Mouse (Mus musculus) E14TG2a.4 (cell line): ENCODE results near the gene Fam117a.
A peak's percentile ranks its signal among the peaks of the same experiment; 100 is the strongest.

Experiments
- H3K27me3 ChIP-seq: 2 replicates; pipeline ENCODE4 v1.6.1; 2014; ENCODE audit warnings: low read length, control low read depth; ENCODE audit not compliant: insufficient read depth
- H3K36me3 ChIP-seq: 2 replicates; pipeline ENCODE4 v1.6.1; 2014; ENCODE audit warnings: low read length, control low read depth; ENCODE audit not compliant: insufficient read depth
- H3K4me1 ChIP-seq: replicated peaks from 2 replicates; pipeline ENCODE4 v1.6.1; 2014; ENCODE audit warnings: low read depth, low read length, control low read depth
- H3K4me3 ChIP-seq: replicated peaks from 2 replicates; pipeline ENCODE4 v1.5.1; 2014; ENCODE audit warnings: mild to moderate bottlenecking, low read length
- H3K9me3 ChIP-seq: 2 replicates; pipeline ENCODE4 v1.6.1; 2014; ENCODE audit warnings: low read length, control low read depth
- CTCF ChIP-seq: conservative IDR thresholded peaks from 2 replicates; pipeline ENCODE4 v1.5.1; 2014; ENCODE audit warnings: low read length
- NANOG ChIP-seq: IDR thresholded peaks from 2 replicates; pipeline ENCODE4 v1.6.1; 2014; ENCODE audit warnings: borderline replicate concordance, low read length, mixed read lengths
- POU5F1 ChIP-seq: IDR thresholded peaks from 2 replicates; pipeline ENCODE4 v1.6.1; 2014; ENCODE audit warnings: low read length, borderline replicate concordance

The Fam117a gene

DNA sequence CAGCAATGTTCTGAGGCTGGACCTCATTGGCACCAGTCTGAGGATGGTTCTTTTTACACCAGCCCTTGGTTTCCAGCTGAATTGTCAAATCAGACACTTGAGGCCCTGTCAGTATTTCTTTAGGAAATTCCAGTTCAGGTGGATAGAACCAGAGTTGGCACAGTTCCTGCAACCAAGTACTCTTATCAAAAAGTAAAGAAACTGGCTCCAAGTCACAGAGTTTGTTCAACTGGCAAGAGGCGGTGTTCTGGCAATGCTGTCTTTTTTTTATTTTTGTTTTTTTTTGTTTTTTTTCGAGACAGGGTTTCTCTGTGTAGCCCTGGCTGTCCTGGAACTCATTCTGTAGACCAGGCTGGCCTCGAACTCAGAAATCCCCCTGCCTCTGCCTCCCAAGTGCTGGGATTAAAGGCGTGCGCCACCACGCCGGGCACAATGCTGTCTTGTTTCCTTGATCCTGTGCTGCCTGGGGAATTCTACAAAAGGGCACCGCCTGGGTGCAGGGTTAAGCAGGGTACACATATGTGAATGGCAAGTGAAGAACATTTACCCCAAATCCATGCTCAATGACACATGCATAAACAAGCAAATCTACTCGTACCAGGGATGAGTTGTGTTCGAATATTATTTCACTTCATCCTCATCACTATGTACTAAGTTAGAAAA is 72.8 kb downstream of the Fam117a start:
- TF ChIP-seq CTCF (no peak), POU5F1 (no peak), NANOG (no peak)
- peaks cover 24% of the 10 kb centered on the region for H3K27me3 ChIP-seq
- H3K4me3 ChIP-seq = no peak overlapping the region
- H3K36me3 ChIP-seq = no peaks in the 10 kb centered on the region
- peaks cover 5% of the 10 kb centered on the region for H3K9me3 ChIP-seq
- H3K4me1 ChIP-seq = peaks cover 12% of the 10 kb centered on the region

DNA sequence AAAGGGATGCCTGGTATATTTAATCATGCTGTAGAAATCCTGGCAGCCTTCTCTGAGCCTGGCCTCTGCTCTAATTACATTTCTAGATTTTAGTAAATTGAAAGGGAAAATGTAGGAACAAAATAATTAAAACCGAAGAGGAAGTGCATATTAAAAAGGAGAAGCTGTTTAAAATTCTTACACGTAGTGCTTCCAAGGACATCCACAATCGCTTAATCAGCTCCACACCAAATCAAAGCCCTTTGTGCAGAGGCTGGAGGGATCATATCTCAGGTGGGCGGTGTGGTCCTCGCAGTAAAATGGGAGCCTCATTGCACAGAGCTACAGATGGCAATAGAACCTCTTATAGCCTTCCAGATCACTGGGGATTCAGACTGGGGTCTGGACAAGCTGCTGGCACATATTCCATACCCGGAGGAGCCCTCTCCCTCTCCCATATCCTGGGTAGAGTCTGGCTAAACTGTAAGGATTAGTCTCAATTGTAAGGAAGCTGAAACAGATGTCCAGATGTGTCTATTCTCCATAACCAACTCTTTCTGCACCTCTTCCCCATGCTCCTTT is 74.7 kb downstream of the Fam117a start:
- H3K9me3 ChIP-seq = peaks cover 5% of the 10 kb centered on the region
- TF ChIP-seq POU5F1 = no peak
- no peak for TF ChIP-seq NANOG
- TF ChIP-seq CTCF = no peak
- H3K4me3 ChIP-seq = no peak overlapping the region
- peaks cover 24% of the 10 kb centered on the region for H3K27me3 ChIP-seq
- H3K36me3 ChIP-seq = peaks cover 4% of the 10 kb centered on the region; the same call in 1 of the 2 replicates
- H3K4me1 ChIP-seq = peaks cover 29% of the 10 kb centered on the region

DNA sequence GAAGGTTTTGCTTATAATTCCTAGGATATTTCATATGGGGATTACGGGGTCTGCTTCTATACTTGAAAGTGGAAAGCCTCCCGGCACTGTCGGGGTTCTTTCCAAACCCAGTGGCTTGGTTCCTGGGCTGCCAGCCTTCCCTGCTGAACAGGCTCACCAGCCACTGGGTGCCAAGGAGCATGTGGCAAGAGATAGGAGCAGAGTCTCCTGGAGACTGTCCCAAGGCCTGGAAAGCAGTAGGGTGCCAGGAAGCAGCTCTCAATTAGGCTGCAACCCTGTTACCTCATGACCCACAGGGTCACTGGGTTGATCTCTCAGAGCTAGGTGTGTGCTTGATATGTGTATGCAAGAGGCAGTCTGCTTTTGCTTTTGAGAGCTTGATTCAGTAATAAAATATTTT is 75.8 kb downstream of the Fam117a start:
- H3K4me1 ChIP-seq = peaks cover 25% of the 10 kb centered on the region
- TF ChIP-seq POU5F1 (no peak), CTCF (no peak), NANOG (no peak)
- peaks cover 5% of the 10 kb centered on the region for H3K9me3 ChIP-seq
- no peak overlapping the region for H3K4me3 ChIP-seq
- H3K27me3 ChIP-seq = peaks cover 24% of the 10 kb centered on the region
- peaks cover 7% of the 10 kb centered on the region; the same call in 1 of the 2 replicates for H3K36me3 ChIP-seq

DNA sequence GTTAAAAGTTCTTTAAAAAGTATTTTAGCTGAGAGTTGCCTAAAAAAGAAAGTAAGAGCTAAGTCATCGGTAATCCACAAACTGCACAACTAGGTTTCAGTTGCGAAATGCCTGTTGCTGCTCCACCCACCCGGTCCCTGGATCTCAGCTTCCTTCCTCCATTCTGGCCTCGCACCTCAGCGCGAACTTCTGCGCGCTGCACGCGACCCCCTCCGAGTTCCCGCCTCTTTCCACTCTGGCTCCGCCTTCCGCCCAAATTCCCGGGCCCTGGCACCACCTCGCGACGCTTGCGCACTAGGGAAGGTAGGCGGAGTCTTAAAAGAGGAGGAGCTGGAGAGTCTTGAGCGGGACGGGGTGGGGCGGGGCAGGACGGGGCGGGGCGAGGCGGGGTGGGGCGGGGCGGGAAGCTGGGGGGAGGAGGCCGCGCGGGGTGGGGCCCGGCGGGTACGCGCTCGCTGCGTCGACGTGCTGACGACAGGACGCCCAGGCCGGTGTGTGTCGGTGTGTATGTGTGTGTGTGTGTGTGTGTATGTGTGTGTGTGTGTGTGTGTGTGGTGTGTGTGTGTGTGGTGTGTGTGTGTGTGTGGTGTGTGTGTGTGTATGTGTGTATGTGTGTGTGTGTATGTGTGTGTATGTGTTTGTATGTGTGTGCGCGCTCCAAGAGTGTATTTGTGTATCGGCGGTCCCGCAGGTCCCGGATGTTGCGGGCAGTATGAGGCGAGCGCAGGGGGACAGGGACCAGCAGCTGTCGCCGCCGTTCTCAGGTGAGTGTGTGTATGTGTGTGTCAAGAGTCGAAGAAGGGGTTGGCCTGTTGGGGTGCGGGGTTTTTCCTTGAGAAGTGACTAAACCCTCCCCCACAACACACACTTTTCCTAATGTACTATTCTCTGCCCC is 77.1 kb downstream of the Fam117a start, which contains the start of gene Spop:
Gene Spop, plus strand, starts transcription at position 440 of the 895 bp plus-strand sequence.
- peaks cover 8% of the 10 kb centered on the region for H3K36me3 ChIP-seq
- peak within 1 kb of the TSS; percentile 87 for H3K4me3 ChIP-seq
- peaks cover 20% of the 10 kb centered on the region for H3K4me1 ChIP-seq
- peaks cover 5% of the 10 kb centered on the region for H3K9me3 ChIP-seq
- TF ChIP-seq NANOG = no peak
- no peak for TF ChIP-seq POU5F1
- TF ChIP-seq CTCF = no peak
- peaks cover 24% of the 10 kb centered on the region for H3K27me3 ChIP-seq

DNA sequence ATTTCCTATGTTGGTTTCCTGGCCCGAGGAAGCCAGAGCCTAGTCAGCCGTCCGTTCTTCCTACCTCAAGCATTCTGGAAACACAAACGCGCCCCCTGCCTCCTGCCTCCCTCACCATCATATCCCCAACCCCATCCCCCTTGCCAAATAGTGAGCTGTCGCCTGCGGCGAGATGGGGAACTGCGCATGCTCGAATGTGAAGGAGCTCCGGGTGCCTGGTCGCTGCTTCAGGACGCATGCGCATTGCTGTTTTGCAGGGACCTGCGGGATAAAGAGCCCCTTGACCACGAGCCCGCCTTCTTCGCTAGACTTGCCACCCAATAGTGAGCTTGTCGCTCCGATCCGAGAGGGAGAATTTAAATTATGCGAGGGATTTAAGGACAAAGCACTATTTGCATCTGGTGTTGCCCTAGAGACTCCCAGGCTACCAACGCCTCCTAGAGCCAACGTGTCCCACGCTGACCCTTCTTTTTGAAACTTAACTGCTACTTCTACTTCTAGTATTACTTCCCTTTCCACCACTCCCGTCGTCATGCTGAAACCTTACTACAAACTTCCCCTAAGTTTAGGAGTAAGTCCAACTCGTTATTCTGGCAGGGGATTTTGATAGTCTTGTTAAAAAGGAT is 77.8 kb downstream of the Fam117a start:
- peaks cover 8% of the 10 kb centered on the region for H3K36me3 ChIP-seq
- H3K4me1 ChIP-seq = peaks cover 20% of the 10 kb centered on the region
- H3K27me3 ChIP-seq = peaks cover 24% of the 10 kb centered on the region
- TF ChIP-seq CTCF = no peak
- TF ChIP-seq NANOG = no peak
- no peak for TF ChIP-seq POU5F1
- H3K4me3 ChIP-seq = peak overlapping the region; percentile 87
- H3K9me3 ChIP-seq = peaks cover 5% of the 10 kb centered on the region

DNA sequence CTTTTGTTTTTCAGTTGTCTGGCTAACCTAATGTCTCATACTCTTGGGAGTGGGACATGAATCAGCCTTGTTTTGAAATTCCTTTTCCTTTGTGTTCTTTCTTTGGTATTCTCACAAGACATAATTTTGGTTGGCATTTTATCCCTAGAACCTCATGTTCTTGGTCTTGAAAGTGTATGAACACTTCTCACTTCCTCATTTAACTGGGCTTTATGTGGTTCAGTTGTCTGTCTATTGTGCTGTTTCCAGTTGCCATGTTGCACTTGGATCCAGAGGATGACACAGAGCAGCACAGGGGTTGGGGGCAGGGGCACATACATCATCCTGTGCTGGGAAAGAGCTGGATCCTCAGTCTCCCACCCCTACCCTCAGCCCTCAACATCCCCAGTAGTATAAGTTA is 79.1 kb downstream of the Fam117a start:
- Histone ChIP-seq H3K4me3 (no peak overlapping the region), H3K4me1 (peaks cover 24% of the 10 kb centered on the region), H3K9me3 (peaks cover 5% of the 10 kb centered on the region), H3K36me3 (peaks cover 8% of the 10 kb centered on the region), H3K27me3 (peaks cover 22% of the 10 kb centered on the region)
- TF ChIP-seq POU5F1 (no peak), NANOG (no peak), CTCF (no peak)

DNA sequence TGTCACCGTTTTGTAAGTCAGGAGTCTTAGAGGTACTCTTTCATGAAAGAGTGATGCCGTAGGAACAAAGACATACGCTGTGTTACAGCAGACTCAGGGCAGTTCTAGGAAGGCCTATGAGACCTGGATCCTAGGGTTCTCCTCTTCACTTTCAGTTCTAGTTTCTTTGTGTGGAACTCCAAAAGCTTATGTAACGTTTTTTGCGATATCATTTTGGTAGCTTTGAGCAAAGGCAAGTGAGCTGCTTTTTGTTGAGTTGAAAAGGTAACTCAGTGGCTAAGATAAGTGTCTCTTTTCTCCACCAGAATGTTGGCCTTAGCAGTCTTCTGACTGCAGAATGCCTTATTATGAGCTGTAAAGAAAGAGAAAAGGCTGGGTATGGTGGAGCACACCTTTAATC is 80.5 kb downstream of the Fam117a start:
- H3K36me3 ChIP-seq = peaks cover 8% of the 10 kb centered on the region

DNA sequence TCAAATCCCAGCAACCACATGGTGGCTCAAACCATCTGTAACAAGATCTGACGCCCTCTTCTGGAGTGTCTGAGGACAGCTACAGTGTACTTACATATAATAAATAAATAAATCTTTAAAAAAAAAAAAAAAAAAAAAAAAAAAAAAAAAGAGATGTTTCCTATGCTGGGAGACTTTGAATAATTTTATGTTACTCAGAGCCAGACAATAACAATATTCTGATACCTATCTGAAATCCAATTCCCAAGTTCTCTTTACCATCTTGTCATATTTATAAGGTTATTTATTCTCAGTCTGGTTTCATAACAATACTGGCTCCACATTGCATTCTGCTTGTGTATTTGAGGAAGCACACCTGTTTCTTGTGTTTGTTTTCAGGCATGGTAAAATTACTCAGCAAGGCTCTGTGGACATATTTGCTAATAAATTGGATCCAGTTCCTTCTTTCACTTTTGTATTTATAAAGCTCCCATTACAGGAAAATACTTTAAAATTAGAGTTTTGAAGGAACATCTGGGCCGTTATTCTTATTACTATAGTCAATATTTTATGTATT is 84.1 kb downstream of the Fam117a start:
- H3K9me3 ChIP-seq = no peaks in the 10 kb centered on the region

More for the DNA sequence above, 80.5 kb downstream of the Fam117a start:
- no peak overlapping the region for H3K4me3 ChIP-seq
- H3K9me3 ChIP-seq = peaks cover 5% of the 10 kb centered on the region
- TF ChIP-seq CTCF (no peak), POU5F1 (no peak)
- peaks cover 13% of the 10 kb centered on the region for H3K27me3 ChIP-seq
- peaks cover 24% of the 10 kb centered on the region for H3K4me1 ChIP-seq

More for the DNA sequence above, 84.1 kb downstream of the Fam117a start:
- no peaks in the 10 kb centered on the region for H3K27me3 ChIP-seq
- H3K4me1 ChIP-seq = peaks cover 13% of the 10 kb centered on the region
- peaks cover 8% of the 10 kb centered on the region for H3K36me3 ChIP-seq
- no peak overlapping the region for H3K4me3 ChIP-seq
- TF ChIP-seq CTCF (no peak), NANOG (no peak), POU5F1 (no peak)
